Mouse (Mus musculus) neural tube, embryonic 11.5 days (tissue): ENCODE results near the gene Polr3gl. TPM values are rescaled to one million over a fixed set of nuclear protein-coding genes. Genes with fewer than 3 reads are reported as not detected.

Source experiments
- ATAC-seq: fragments of 200-750 bp; cut with Nextera tagmentation; 2 replicates; pipeline ENCODE4 v1.8.0; 2017; ENCODE audit warnings: moderate number of reproducible peaks, mild to moderate bottlenecking, moderate TSS enrichment, moderate library complexity; ENCODE audit not compliant: insufficient read depth, low FRiP score, low TSS enrichment
- DNase-seq: peaks from one replicate; pipeline ENCODE4 v3.0.0-alpha.2; 2015; ENCODE audit warnings: low spot score
- H3K27ac ChIP-seq: fragments of 300-500 bp; sonication (generic); 2 replicates; pipeline ENCODE4 v1.5.1; 2014; ENCODE audit warnings: low read depth, mild to moderate bottlenecking, low read length
- H3K27me3 ChIP-seq: fragments of 300-500 bp; sonication (generic); 2 replicates; pipeline ENCODE4 v1.6.1; 2014; ENCODE audit warnings: mild to moderate bottlenecking, low read length, mixed read lengths; ENCODE audit not compliant: control insufficient read depth, insufficient read depth
- H3K36me3 ChIP-seq: fragments of 300-500 bp; sonication (generic); 2 replicates; pipeline ENCODE4 v1.6.1; 2014; ENCODE audit warnings: mild to moderate bottlenecking, low read length, moderate library complexity, mixed read lengths; ENCODE audit not compliant: control insufficient read depth, insufficient read depth
- H3K4me1 ChIP-seq: fragments of 300-500 bp; sonication (generic); 2 replicates; pipeline ENCODE4 v1.6.1; 2014; ENCODE audit warnings: low read length, mixed read lengths; ENCODE audit not compliant: control insufficient read depth, insufficient read depth
- H3K4me2 ChIP-seq: fragments of 300-500 bp; sonication (generic); 2 replicates; pipeline ENCODE4 v1.6.1; 2014; ENCODE audit warnings: low read depth, mild to moderate bottlenecking, moderate library complexity
- H3K4me3 ChIP-seq: fragments of 300-500 bp; sonication (generic); 2 replicates; pipeline ENCODE4 v1.5.1; 2014; ENCODE audit warnings: low read depth, low read length
- H3K9ac ChIP-seq: fragments of 300-500 bp; sonication (generic); 2 replicates; pipeline ENCODE4 v1.6.1; 2014; ENCODE audit warnings: mild to moderate bottlenecking, low read length
- H3K9me3 ChIP-seq: fragments of 300-500 bp; sonication (generic); 2 replicates; pipeline ENCODE4 v1.6.1; 2016; ENCODE audit warnings: low read length; ENCODE audit not compliant: control insufficient read depth
- WGBS: fragments of 180-500 bp; shearing (Covaris S2); extraction: QIAGEN DNeasy Blood & Tissue Kit; methylation state at CpG from one replicate; pipeline ENCODE4 v1.1.7; 2014; 5-methylcytosine and 5-hydroxymethylcytosine counted together
- polyA plus RNA-seq: library from polyadenylated mRNA; unstranded; fragments of >200 nt; fragmentation: Nextera tagmentation; extraction: Ambion mirVana; gene quantifications from 2 replicates; pipeline ENCODE4 v1.2.1, GENCODE M21; 2014

The Polr3gl gene
- polyA plus RNA-seq, 1 experiment from 2014 or later: 12.8 TPM

DNA sequence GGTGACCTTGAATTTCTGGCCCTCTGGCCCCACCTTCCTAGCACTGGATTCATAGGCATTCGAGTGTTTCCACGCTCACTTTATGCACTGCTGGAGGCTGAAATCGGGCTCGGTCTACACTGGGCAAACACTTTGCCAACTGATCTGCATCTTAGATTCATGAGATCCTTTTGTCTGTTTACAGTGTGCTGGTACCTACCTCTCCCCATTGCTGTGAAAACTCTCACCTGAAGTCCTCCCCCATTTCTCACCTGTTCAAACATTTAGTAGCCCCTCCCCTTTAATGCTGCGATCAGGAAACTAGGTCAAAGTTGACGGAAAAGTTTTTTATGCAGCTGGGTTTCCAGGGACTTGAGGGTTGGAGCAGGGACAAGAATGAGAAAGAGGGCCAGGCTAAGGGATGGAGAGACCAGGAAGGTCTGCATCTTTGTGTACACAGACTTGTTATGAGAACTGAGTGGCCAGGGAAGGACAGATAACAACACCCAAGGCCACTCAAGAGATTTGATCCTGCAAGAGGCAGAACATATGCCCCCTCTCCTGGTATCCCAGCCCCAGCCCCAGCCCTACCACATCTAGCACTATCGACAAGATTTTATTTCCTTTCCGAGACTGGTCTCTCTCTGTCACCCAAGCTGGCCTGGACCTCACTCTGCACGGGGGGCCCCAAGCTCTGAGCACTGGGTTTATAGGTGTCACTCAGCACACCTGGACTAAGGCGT is 29.9 kb downstream of the Polr3gl start:
- WGBS: 79% methylated on average over 10 of the region's 10 CpGs
- no peak for ATAC-seq

DNA sequence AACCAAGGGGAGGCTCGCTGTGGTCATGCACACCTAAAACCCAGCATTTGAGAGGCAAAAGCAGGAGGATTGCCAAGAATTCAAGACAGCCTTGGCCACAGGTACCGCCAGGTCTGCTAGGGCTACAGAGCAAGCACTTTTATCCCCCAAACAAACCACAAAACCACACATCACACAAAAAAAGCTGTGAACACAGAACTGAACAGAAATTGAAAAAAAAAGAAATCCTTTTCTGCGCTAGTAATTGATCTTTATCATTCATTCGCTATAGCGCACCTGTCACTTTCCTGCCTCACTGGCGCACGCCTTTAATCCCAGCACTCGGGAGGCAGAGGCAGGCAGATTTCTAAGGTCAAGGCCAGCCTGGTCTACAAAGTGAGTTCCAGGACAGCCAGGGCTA is 30.7 kb downstream of the Polr3gl start:
- no peak for ATAC-seq
- no peak overlapping the region for H3K4me2 ChIP-seq
- H3K27ac ChIP-seq: no peak overlapping the region
- WGBS: 96% methylated on average over 8 of the region's 8 CpGs
- H3K9me3 ChIP-seq: no peaks in the 10 kb centered on the region
- H3K36me3 ChIP-seq: peaks cover 6% of the 10 kb centered on the region
- H3K4me3 ChIP-seq: no peak overlapping the region
- no peak for DNase-seq
- peaks cover 14% of the 10 kb centered on the region for H3K4me1 ChIP-seq
- no peak overlapping the region for H3K9ac ChIP-seq
- no peaks in the 10 kb centered on the region for H3K27me3 ChIP-seq

More for the DNA sequence above, 29.9 kb downstream of the Polr3gl start:
- H3K27ac ChIP-seq: no peak overlapping the region
- H3K4me1 ChIP-seq: peaks cover 11% of the 10 kb centered on the region
- no peaks in the 10 kb centered on the region for H3K9me3 ChIP-seq
- no peak overlapping the region for H3K9ac ChIP-seq
- peaks cover 6% of the 10 kb centered on the region for H3K36me3 ChIP-seq
- no peaks in the 10 kb centered on the region for H3K27me3 ChIP-seq
- no peak for DNase-seq
- no peak overlapping the region for H3K4me3 ChIP-seq
- no peak overlapping the region for H3K4me2 ChIP-seq

DNA sequence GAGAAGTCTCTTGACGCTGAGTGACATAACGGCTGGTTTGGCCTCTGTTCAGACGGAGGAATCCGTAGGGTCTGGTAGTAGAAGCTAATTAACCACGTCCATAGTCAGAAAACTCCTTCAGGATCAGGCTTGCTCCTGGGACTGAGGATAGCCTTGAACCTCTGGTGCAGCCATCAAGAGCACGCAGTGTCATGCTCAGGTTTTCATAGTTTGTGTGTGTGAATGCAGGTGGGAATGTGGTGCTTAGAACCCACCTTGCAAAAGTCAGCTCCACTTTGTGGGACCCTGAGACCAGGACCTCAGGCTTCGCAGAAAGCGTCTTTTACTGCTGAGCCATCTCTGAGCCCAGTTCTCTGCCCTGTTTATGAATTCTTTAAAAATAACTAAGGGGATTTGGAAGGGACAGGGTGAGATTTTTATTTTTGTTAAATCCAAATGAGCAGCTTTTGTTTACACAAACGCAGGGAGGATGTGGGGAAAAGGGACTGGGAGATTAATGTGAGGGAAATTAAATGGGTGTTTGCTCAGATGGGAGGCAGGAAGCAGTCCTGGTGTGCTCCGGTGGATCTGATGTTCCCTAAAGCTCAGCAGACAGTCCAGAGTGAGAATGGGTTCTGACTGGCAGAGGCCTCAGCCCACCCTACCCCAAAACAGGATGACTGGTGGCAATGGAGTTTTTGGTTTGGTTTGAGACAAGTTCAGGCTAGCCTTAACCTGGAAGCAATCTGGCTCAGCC is 31.9 kb downstream of the Polr3gl start:
- H3K27ac ChIP-seq: no peak overlapping the region

GRCm38 (mm10) chr3:96560881-96561668 is 32.9 kb downstream of the Polr3gl start:
- no peaks in the 10 kb centered on the region for H3K27me3 ChIP-seq
- peaks cover 20% of the 10 kb centered on the region for H3K4me1 ChIP-seq
- WGBS: 82% methylated on average over 9 of the region's 9 CpGs
- H3K4me3 ChIP-seq: no peak overlapping the region; the same call in 1 of the 2 replicates
- no peaks in the 10 kb centered on the region for H3K9me3 ChIP-seq
- H3K4me2 ChIP-seq: 0 out of 2 replicates have a peak overlapping the region, but pooled peaks have one; percentile 8
- ATAC-seq (no peak), DNase-seq (no peak)
- H3K27ac ChIP-seq: no peak overlapping the region
- H3K36me3 ChIP-seq: peaks cover 6% of the 10 kb centered on the region
- no peak overlapping the region for H3K9ac ChIP-seq

More for the DNA sequence above, 31.9 kb downstream of the Polr3gl start:
- Histone ChIP-seq H3K9ac (no peak overlapping the region), H3K4me3 (no peak overlapping the region), H3K27me3 (no peaks in the 10 kb centered on the region), H3K9me3 (no peaks in the 10 kb centered on the region), H3K4me2 (no peak overlapping the region), H3K4me1 (peaks cover 14% of the 10 kb centered on the region), H3K36me3 (peaks cover 6% of the 10 kb centered on the region)
- ATAC-seq (no peak), DNase-seq (no peak)
- WGBS: 57% methylated on average over 10 of the region's 10 CpGs

DNA sequence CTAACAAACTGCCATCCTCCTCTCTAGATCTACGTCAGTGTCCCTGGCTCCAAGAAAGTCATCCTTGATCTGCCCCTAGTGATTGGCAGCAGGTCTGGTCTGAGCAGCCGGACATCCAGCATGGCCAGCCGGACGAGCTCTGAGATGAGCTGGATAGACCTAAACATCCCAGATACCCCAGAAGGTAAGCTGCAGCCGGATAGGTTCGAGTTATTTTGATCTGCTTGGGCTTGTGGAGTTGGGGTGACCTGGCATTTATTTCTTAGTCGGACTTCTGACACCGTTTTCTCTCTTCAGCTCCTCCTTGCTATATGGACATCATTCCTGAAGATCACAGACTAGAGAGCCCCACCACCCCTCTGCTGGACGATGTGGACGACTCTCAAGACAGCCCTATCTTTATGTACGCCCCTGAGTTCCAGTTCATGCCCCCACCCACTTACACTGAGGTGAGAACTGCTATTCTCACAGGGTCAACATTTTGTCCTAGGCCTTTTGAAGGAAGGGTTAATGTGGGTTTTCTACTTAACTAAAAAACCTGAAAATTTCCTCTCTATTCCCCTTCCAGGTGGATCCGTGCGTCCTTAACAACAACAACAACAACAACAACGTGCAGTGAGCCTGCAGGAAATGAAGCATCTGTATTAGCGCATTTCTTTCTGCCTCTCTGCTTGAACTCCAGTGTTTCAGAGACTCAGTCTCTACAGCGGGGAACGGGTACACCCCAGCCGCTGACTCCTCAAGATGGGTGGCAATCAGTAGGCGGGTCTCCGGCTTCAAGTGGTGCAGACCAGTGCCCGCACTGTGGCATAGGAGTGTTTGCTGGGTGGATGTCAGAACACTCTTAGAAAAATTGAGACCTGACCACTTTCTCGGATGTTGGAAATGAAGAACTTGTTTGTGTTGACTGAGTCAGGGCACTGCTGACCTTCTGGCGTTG is 33.8 kb downstream of the Polr3gl start:
- H3K4me1 ChIP-seq: peaks cover 20% of the 10 kb centered on the region
- DNase-seq: no peak
- no peak overlapping the region for H3K27ac ChIP-seq

GRCm38 (mm10) chr3:96559398-96559910 is 34.5 kb downstream of the Polr3gl start:
- peak overlapping the region; percentile 77 for H3K4me3 ChIP-seq
- DNase-seq (no peak), ATAC-seq (no peak)
- H3K27ac ChIP-seq: no peak overlapping the region
- no peaks in the 10 kb centered on the region for H3K9me3 ChIP-seq
- H3K4me2 ChIP-seq: peak overlapping the region; percentile 80
- 89% methylated on average over 12 of the region's 12 CpGs for WGBS
- H3K27me3 ChIP-seq: no peaks in the 10 kb centered on the region
- H3K36me3 ChIP-seq: peaks cover 6% of the 10 kb centered on the region
- no peak overlapping the region for H3K9ac ChIP-seq
- H3K4me1 ChIP-seq: peaks cover 20% of the 10 kb centered on the region

More for the DNA sequence above, 33.8 kb downstream of the Polr3gl start:
- Histone ChIP-seq H3K4me2 (peak overlapping the region; percentile 80), H3K9me3 (no peaks in the 10 kb centered on the region), H3K36me3 (peaks cover 6% of the 10 kb centered on the region), H3K27me3 (no peaks in the 10 kb centered on the region), H3K4me3 (peak overlapping the region; percentile 77), H3K9ac (no peak overlapping the region)
- ATAC-seq: no peak
- WGBS: 95% methylated on average over 23 of the region's 23 CpGs

DNA sequence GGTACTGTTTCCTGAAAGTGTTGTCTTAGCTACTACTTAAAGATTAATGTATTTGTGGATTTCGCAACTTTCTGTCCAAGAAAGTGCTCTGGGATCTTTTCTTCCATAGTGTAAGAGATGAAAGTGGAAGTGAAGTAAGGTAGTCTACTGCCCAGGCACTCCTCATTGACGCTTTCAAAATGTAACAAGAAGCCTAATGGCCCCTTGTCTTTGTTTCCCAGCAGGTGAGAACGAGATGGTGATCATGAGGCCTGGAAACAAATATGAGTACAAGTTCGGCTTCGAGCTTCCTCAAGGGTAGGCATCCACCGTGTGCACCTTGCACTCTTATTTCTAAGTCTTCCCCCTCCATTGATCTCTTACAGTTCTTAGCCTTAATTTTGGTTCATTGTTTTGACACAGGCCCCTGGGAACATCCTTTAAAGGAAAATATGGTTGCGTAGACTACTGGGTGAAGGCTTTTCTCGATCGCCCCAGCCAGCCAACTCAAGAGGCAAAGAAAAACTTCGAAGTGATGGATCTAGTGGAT is 35.2 kb downstream of the Polr3gl start:
- peaks cover 20% of the 10 kb centered on the region for H3K4me1 ChIP-seq
- ATAC-seq: no peak
- WGBS: 45% methylated on average over 10 of the region's 10 CpGs
- peaks cover 6% of the 10 kb centered on the region for H3K36me3 ChIP-seq
- no peak overlapping the region for H3K27ac ChIP-seq
- no peaks in the 10 kb centered on the region for H3K27me3 ChIP-seq
- peak overlapping the region; percentile 80 for H3K4me2 ChIP-seq
- H3K4me3 ChIP-seq: peak overlapping the region; percentile 77
- no peak for DNase-seq
- no peaks in the 10 kb centered on the region for H3K9me3 ChIP-seq
- H3K9ac ChIP-seq: peak overlapping the region; percentile 72
